Mouse (Mus musculus) hindbrain, embryonic 13.5 days (tissue): ENCODE measurements around the gene Nfix. TPM values are rescaled to one million over a fixed set of nuclear protein-coding genes. Genes with fewer than 3 reads are reported as not detected.

Source experiments
- ATAC-seq: fragments of 200-750 bp; cut with Nextera tagmentation; 2 replicates; pipeline ENCODE4 v1.8.0; 2017; ENCODE audit warnings: moderate TSS enrichment; ENCODE audit not compliant: low FRiP score
- H3K27ac ChIP-seq: fragments of 300-500 bp; sonication (generic); 2 replicates; pipeline ENCODE4 v1.5.1; 2015; ENCODE audit warnings: inconsistent platforms, mild to moderate bottlenecking, moderate library complexity
- H3K27me3 ChIP-seq: fragments of 300-500 bp; sonication (generic); 2 replicates; pipeline ENCODE4 v1.6.1; 2015; ENCODE audit warnings: mild to moderate bottlenecking, inconsistent platforms
- H3K36me3 ChIP-seq: fragments of 300-500 bp; sonication (generic); 2 replicates; pipeline ENCODE4 v1.6.1; 2015; ENCODE audit warnings: mild to moderate bottlenecking, inconsistent platforms
- H3K4me1 ChIP-seq: fragments of 300-500 bp; sonication (generic); replicated peaks from 2 replicates; pipeline ENCODE4 v1.6.1; 2015; ENCODE audit warnings: inconsistent platforms
- H3K4me2 ChIP-seq: fragments of 300-500 bp; sonication (generic); 2 replicates; pipeline ENCODE4 v1.6.1; 2015; ENCODE audit warnings: inconsistent platforms, mild to moderate bottlenecking, moderate library complexity
- H3K4me3 ChIP-seq: fragments of 300-500 bp; sonication (generic); 2 replicates; pipeline ENCODE4 v1.5.1; 2015; ENCODE audit warnings: mild to moderate bottlenecking, inconsistent platforms
- H3K9ac ChIP-seq: fragments of 300-500 bp; sonication (generic); 2 replicates; pipeline ENCODE4 v1.6.1; 2015; ENCODE audit warnings: mild to moderate bottlenecking, inconsistent platforms
- H3K9me3 ChIP-seq: fragments of 300-500 bp; sonication (generic); 2 replicates; pipeline ENCODE4 v1.6.1; 2016; ENCODE audit warnings: inconsistent platforms
- WGBS: fragments of 180-500 bp; shearing (Covaris S2); methylation state at CpG from one replicate; pipeline ENCODE4 v1.1.7; 2015; 5-methylcytosine and 5-hydroxymethylcytosine counted together
- polyA plus RNA-seq: library from polyadenylated mRNA; unstranded; fragments of >200 nt; fragmentation: Nextera tagmentation; extraction: Ambion mirVana; gene quantifications from 2 replicates; pipeline ENCODE4 v1.2.1, GENCODE M21; 2015

The Nfix gene
- polyA plus RNA-seq, 1 experiment from 2014 or later, result 44.1 TPM

DNA sequence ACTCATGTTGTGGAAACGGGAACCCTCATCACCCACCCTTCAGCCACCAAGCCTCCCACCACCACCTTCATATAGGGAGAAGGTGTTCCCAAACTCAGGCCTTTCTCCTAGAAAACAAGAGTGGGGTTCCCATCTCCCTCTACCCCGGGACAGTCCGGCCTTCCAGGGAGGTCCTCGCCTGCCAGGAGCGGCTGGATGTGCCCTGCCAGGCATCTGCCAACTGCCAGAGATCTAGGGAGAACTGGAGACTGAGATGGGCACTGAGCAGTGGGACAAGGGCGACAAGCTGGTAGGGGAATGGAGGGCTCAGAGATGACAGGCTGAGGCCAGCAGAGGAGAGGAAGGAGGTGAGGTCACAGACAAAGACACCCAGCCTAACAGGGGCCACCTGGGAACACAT is 66.2 kb downstream of the Nfix start:
- Histone ChIP-seq H3K27ac (peak overlapping the region; percentile 90), H3K4me1 (peaks cover 90% of the 10 kb centered on the region), H3K4me3 (no peak overlapping the region), H3K9me3 (no peaks in the 10 kb centered on the region), H3K4me2 (no peak overlapping the region), H3K9ac (0 out of 2 replicates have a peak overlapping the region, but pooled peaks have one; percentile 29), H3K36me3 (no peaks in the 10 kb centered on the region), H3K27me3 (peaks cover 77% of the 10 kb centered on the region)
- WGBS, result 78% methylated on average over 6 of the region's 6 CpGs
- ATAC-seq, result no peak

DNA sequence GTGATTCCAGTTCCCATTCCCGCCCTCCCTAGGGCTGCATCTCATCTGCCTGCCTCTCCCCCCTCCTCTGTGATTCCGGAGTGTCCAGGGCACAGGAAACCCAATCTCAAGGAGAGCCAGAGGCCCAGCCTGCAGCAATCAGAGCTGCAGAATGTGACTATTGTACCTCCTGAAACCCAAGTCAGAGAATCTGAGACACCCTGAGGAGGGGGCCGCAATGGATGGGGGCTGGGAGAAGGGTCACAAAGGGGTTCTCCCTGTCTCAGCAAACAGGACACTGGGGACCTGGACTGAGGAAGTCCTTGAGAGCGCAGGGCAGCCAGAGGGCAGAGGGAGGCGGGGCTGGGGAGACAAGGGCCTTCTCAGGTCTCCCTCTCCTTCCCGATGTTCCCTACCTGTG is 67.1 kb downstream of the Nfix start:
- peak overlapping the region; percentile 90 for H3K27ac ChIP-seq
- peak overlapping the region; percentile 39; the same call in 1 of the 2 replicates for H3K9ac ChIP-seq
- H3K4me3 ChIP-seq, result no peak overlapping the region
- WGBS, result 50% methylated on average over 6 of the region's 6 CpGs
- H3K9me3 ChIP-seq, result no peaks in the 10 kb centered on the region
- H3K4me1 ChIP-seq, result peaks cover 90% of the 10 kb centered on the region
- H3K4me2 ChIP-seq, result no peak overlapping the region
- no peak for ATAC-seq
- peaks cover 70% of the 10 kb centered on the region for H3K27me3 ChIP-seq
- no peaks in the 10 kb centered on the region for H3K36me3 ChIP-seq

DNA sequence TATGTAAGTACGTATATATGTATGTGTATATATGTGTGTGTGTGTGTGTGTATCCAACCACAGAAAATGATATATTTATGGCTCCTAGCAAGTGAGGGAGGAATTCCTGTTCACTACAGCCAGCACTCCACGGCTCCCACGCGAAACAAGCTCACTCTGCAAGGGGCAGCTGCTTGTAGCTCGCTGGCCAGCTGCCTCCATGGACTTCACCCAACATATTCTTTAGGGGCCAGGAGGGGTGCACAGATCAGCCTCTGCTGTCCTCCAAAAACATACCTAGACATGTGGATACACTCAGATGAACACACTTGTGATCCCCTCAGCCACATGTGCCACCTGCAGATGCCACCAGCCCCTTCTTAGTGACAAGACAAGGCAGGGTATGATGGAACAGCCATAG is 67.6 kb downstream of the Nfix start:
- H3K4me1 ChIP-seq, result peaks cover 88% of the 10 kb centered on the region
- 72% methylated on average over 5 of the region's 5 CpGs for WGBS
- H3K27me3 ChIP-seq, result peaks cover 66% of the 10 kb centered on the region
- H3K4me2 ChIP-seq, result no peak overlapping the region
- peak overlapping the region; percentile 90 for H3K27ac ChIP-seq
- H3K36me3 ChIP-seq, result no peaks in the 10 kb centered on the region
- no peak overlapping the region for H3K4me3 ChIP-seq
- ATAC-seq, result no peak
- H3K9ac ChIP-seq, result peak overlapping the region; percentile 39; the same call in 1 of the 2 replicates
- no peaks in the 10 kb centered on the region for H3K9me3 ChIP-seq

DNA sequence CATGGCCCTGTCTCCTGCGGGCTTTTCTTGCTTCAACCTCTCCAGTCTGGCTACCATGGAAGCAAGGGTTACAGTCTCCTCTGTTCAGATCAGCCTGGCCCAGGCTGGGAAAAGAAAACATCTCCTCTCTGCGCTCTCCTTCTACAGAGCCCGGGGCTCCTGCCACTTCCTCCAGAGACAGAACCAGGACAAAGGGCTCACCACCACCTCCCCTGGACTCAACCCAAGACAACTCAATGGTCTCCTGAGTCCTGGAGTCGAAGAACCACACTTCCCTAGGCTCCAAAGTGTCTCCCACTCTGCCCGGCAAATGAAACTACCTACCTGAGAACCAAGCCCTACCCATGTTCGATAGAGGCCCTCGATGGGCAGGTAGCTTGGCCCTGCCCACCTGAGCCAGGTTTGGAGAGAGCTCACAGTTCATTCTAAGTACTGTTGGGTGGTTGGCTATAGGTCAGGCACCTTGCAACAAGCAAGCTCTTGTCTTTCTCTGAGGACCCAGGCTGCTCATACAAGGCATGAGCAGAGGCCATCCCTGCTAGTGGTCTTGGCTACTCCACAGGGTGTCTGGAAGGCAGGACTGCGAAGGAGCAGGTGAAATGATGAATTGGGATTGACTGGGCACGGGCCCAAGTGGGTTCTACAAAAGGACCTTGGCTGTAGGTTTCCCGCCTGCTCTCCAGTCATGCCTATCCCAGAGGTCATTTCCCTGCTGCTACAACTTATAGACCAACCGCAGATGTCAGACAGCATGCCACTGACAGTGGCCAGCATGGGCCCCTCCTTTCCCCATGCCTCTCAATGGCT is 68.6 kb downstream of the Nfix start:
- no peak; the same call in 1 of the 2 replicates for ATAC-seq
- Histone ChIP-seq H3K27ac (peak overlapping the region; percentile 90), H3K4me3 (no peak overlapping the region), H3K4me1 (peaks cover 89% of the 10 kb centered on the region), H3K36me3 (peaks cover 7% of the 10 kb centered on the region; the same call in 1 of the 2 replicates), H3K9me3 (no peaks in the 10 kb centered on the region), H3K4me2 (no peak overlapping the region), H3K9ac (0 out of 2 replicates have a peak overlapping the region, but pooled peaks have one; percentile 20), H3K27me3 (peaks cover 60% of the 10 kb centered on the region)
- 55% methylated on average over 11 of the region's 11 CpGs for WGBS

DNA sequence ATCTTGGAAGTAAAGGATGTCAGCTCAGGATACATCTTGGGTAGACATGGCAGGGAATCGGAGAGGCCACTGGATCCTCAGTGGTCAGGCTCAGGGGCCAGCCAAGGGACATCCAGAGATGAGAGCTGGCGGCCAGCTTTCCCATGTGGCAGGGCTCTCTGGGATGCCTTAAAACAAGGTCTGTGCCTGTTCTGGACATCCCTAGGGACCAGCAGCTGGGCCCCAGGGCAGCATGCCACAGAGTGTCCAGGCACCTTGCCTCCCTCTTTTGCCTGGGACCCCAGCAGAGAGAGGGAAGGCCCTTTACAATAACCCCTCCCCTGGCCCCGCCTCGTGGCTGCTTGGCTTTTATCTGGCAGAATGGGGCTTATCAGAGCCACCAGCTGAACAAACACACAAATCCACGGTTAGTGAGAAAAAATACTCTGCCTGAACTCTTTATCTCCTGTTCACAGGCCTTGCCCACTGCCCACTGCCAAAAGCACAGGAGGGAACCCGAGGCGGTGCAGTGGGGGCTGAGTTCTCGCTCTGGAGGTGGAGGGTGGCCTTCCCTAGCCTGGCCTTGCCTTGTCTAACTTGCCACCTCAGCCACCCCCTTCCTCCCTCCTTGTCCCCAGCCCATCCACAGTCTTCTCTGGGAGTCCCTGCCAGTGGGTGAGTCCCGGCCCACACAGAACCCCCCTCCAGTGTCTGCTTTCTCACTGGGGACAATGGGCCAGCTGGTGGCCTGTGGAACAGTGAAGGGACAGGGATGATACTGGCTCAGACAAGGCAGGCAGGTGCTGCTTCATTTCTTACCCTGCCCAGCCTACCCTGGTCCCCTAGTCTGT is 69.4 kb downstream of the Nfix start:
- WGBS, result 29% methylated on average over 9 of the region's 9 CpGs

DNA sequence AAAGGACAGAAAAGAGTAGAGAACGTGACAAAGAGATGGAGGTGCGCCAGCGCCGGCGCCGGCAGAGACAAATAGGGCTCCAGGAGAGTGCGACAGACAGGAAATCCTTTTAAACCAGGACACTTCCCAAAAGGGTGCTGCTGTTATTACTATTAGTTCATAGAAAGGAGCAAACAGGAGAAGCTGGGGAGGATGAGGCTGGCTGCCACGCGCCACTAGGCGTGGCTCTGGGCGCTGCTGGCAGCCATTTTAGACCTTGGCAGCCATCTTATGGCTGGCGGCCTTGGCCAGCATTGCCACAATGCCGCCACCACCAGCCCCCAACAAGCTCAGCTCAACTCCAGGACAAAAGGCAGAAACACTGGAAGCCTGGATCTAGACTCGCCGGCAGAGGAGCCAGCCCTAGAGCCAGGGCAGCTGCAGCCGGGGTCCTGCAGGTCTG is 70.2 kb downstream of the Nfix start:
- ATAC-seq, result no peak
- Histone ChIP-seq H3K4me1 (peaks cover 89% of the 10 kb centered on the region), H3K9ac (no peak overlapping the region)

More for the DNA sequence above, 69.4 kb downstream of the Nfix start:
- Histone ChIP-seq H3K36me3 (peaks cover 12% of the 10 kb centered on the region; the same call in 1 of the 2 replicates), H3K9ac (peak overlapping the region; percentile 20; the same call in 1 of the 2 replicates), H3K27ac (peak overlapping the region; percentile 90), H3K27me3 (peaks cover 52% of the 10 kb centered on the region), H3K4me3 (no peak overlapping the region), H3K9me3 (no peaks in the 10 kb centered on the region), H3K4me2 (no peak overlapping the region), H3K4me1 (peaks cover 89% of the 10 kb centered on the region)
- no peak; the same call in 1 of the 2 replicates for ATAC-seq

DNA sequence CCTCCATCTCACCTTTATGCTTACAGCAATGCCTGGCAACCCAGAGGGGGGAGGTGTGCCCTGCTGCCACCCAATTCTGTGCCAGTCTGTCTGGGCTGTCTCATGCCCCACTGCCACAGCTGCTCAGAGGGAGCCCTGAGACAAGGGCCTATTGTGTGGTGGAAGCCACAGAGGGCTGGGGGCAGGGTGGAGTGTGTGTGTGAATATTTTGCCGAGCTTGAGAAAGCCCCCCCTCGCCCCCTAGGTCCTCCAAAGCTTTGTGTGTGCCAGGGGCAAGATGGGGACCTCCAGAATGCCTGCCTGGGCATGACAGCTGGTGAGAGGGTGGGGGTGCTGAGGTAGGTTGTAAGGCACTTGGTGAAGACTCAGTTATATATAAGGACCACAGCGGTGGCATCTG is 71.7 kb downstream of the Nfix start:
- 0 out of 2 replicates have a peak overlapping the region, but pooled peaks have one; percentile 1 for H3K4me2 ChIP-seq
- ATAC-seq, result peak; percentile 68

More for the DNA sequence above, 70.2 kb downstream of the Nfix start:
- WGBS, result 86% methylated on average over 16 of the region's 16 CpGs
- Histone ChIP-seq H3K4me2 (no peak overlapping the region), H3K9me3 (no peaks in the 10 kb centered on the region), H3K36me3 (peaks cover 12% of the 10 kb centered on the region; the same call in 1 of the 2 replicates), H3K4me3 (no peak overlapping the region), H3K27me3 (peaks cover 50% of the 10 kb centered on the region), H3K27ac (peak overlapping the region; percentile 90)

DNA sequence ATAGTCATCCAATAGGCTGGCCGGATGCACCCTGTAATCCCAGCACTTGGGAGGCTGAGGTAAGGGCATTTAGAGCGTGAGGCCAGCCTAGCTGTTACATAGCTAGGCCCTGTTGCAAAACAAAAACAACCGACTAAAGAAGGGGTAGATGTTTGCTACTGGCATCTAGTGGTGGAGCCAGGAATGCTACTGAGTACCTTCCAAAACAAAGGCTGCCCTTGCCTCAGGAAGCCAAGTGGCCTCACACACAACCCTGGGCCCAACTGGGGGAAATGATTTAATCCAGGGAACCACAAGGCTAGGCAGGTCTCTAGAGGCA is 74.2 kb downstream of the Nfix start:
- Histone ChIP-seq H3K9ac (no peak overlapping the region), H3K27me3 (peaks cover 48% of the 10 kb centered on the region), H3K36me3 (peaks cover 18% of the 10 kb centered on the region), H3K27ac (peak overlapping the region; percentile 89), H3K4me3 (no peak overlapping the region), H3K4me1 (peaks cover 82% of the 10 kb centered on the region), H3K9me3 (no peaks in the 10 kb centered on the region), H3K4me2 (no peak overlapping the region)
- 24% methylated on average over 3 of the region's 3 CpGs for WGBS
- no peak for ATAC-seq

More for the DNA sequence above, 71.7 kb downstream of the Nfix start:
- Histone ChIP-seq H3K4me1 (peaks cover 95% of the 10 kb centered on the region), H3K36me3 (peaks cover 12% of the 10 kb centered on the region; the same call in 1 of the 2 replicates), H3K9ac (no peak overlapping the region), H3K27ac (peak overlapping the region; percentile 90), H3K4me3 (no peak overlapping the region), H3K9me3 (no peaks in the 10 kb centered on the region), H3K27me3 (peaks cover 47% of the 10 kb centered on the region)
- WGBS, result 48% methylated on average over 3 of the region's 3 CpGs

DNA sequence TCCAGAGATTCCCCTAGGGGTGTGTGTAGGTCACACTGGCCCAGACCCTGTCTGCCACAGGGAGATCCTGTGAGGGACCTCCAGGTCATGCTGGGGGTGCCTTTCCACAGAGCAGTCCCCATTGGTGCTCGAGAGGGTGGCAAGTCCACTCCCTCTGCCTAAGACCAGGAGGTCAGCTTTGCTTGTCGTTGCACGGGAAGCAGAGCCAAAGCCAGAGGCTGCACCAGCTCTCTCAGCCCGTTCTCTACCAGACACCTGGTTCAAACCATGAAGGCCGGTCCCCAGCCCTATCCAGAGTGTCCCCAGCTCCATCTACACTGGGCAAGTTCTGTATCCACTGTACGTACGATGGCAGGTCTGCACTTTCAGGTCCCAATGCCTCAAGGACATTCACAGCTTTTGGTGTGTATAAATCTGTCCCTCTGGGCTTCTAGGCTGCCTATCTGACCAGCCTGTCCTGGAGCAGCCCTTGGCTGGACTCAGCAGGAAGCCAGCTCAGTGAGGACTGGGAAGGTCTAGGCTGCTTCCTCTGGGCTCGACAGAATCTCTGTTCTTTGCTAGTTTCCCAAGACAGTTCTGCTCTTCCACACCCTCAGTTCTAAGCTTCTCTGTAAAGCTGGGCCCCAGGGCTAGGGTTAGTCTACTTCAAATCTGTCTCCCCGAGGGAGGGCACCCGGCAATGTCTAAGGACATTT is 74.8 kb downstream of the Nfix start:
- no peaks in the 10 kb centered on the region for H3K9me3 ChIP-seq
- H3K9ac ChIP-seq, result peak overlapping the region; percentile 55; the same call in 1 of the 2 replicates
- H3K4me1 ChIP-seq, result peaks cover 77% of the 10 kb centered on the region
- peaks cover 52% of the 10 kb centered on the region for H3K27me3 ChIP-seq
- H3K36me3 ChIP-seq, result peaks cover 19% of the 10 kb centered on the region
- no peak for ATAC-seq
- H3K4me3 ChIP-seq, result no peak overlapping the region
- WGBS, result 68% methylated on average over 10 of the region's 10 CpGs
- H3K4me2 ChIP-seq, result no peak overlapping the region
- H3K27ac ChIP-seq, result peak overlapping the region; percentile 89

DNA sequence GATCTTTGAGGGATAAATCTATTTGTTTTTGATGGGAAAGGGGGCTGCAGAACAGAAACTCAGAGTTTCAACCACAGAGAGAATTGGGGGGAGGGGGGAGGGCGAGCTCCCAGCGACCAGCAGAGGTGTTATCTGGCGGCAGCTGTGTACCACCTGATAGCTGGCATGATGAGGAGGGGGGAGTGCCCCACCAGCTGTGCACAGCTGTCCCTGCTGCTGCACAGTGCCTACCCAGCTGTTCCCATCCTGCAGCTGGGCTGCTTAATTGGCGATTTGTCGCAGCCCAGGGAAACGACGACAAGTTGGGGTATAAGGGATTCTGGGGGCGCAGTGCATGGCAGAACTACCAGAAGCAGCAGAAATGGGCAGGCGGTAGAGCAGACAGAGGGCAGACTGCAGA is 75.5 kb downstream of the Nfix start:
- Histone ChIP-seq H3K4me1 (peaks cover 73% of the 10 kb centered on the region), H3K27ac (peak overlapping the region; percentile 89), H3K9ac (peak overlapping the region; percentile 55; the same call in 1 of the 2 replicates), H3K27me3 (peaks cover 54% of the 10 kb centered on the region), H3K4me3 (no peak overlapping the region), H3K9me3 (no peaks in the 10 kb centered on the region), H3K36me3 (peaks cover 26% of the 10 kb centered on the region), H3K4me2 (no peak overlapping the region)
- WGBS, result 42% methylated on average over 9 of the region's 9 CpGs
- no peak for ATAC-seq

DNA sequence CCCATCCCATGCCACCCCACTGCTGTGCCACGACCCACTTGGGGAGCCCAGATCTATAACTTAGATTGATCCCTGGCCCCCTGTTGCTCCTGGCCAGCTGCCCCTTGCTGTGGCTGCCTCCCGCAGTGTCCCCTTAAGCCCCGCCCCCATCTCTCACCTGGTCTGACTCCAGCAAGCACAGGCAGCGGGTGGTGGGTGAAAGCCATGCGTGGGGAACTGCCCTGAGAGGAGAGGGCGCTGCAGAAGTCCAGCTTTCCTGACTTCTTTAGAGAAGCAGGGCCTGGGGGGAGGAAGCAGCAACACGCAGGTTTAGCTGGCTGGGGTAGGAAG is 76.6 kb downstream of the Nfix start:
- Histone ChIP-seq H3K27ac (peak overlapping the region; percentile 89), H3K9ac (peak overlapping the region; percentile 63), H3K36me3 (peaks cover 32% of the 10 kb centered on the region), H3K4me3 (no peak overlapping the region), H3K9me3 (no peaks in the 10 kb centered on the region), H3K4me2 (peak overlapping the region; percentile 26; the same call in 1 of the 2 replicates), H3K4me1 (peaks cover 62% of the 10 kb centered on the region), H3K27me3 (peaks cover 64% of the 10 kb centered on the region)
- ATAC-seq, result no peak
- WGBS, result 24% methylated on average over 7 of the region's 7 CpGs
